Mouse (Mus musculus) Patski (cell line): Measurements from ENCODE around the gene Ggt7. TPM values are rescaled to one million over a fixed set of nuclear protein-coding genes. Genes with fewer than 3 reads are reported as not detected.

ENCODE experiments used
- ATAC-seq: fragments of 100-300 bp; one replicate; pipeline ENCODE4 v1.8.0; 2021
- CTCF ChIA-PET: fragments of 350-600 bp; sonication (Branson Sonifier 250); formaldehyde crosslinking; loops from one replicate; lab custom pipeline; 2022; ENCODE audit warnings: inconsistent platforms; lab: Charles Lee
- POLR2A ChIA-PET: fragments of 350-600 bp; sonication (Branson Sonifier 250); formaldehyde crosslinking; loops from one replicate; lab custom pipeline; 2022; ENCODE audit warnings: antibody characterized with exemption, inconsistent platforms; lab: Charles Lee
- DNase-seq: peaks from one replicate; pipeline ENCODE4 v3.0.0-alpha.2; 2011; ENCODE audit warnings: low read depth, low spot score
- H3K27me3 ChIP-seq: fragments of 371-371 bp; one replicate; pipeline ENCODE4 v1.5.1; 2021
- CTCF ChIP-seq: fragments of 100-300 bp; IDR thresholded peaks from one replicate; pipeline ENCODE4 v1.5.1; 2021
- in situ Hi-C: fragments of 300-500 bp; cut with MboI; formaldehyde crosslinking; loops from 3 replicates; pipeline ENCODE4 v1.11.1; 2018; ENCODE audit warnings: low pct_unique_long_range_greater_than_20kb, mixed read lengths
- polyA plus RNA-seq: library from polyadenylated mRNA; unstranded; gene quantifications from one replicate; pipeline ENCODE4 v1.2.3, GENCODE M21; 2021

Gene Ggt7
- polyA plus RNA-seq, 1 experiment from 2014 or later, result 27.0 TPM

DNA sequence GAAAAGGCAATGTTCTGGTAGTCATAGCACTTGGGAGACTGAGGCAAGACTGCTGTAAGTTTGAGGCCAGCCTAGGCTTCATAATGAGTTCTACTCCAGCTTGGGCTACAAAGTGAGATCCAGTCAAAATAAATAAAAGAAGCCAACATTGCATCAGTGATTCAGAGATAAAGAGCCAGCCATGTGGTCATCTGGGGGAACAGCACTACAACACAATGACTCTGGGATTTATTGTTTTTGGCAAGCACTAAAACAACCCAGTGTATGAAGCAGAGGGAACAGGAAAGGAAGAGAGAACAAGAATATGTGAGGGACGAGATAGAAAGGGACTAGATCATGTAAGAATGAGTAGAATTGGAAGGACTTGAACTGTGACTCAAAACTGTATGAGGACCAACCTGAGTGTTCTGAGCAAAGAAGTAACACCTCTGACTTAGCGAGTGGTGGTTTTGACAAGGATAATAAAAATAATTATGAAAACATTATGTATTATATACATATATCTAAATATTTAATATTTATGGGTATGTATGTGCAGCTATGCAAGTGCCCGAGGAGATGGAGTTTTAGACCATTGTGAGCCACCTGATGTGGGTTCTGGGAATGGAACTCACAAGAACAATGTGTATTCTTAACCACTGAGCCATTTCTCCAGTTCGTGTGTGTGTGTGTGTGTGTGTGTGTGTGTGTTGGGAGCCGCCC, 19.9 kb upstream of the Ggt7 start:
- in situ Hi-C loops, result no loop called here
- DNase-seq, result no peak
- no peaks in the 10 kb centered on the region for H3K27me3 ChIP-seq
- POLR2A ChIA-PET, result no interaction called here
- peak; percentile 19 for TF ChIP-seq CTCF
- ATAC-seq, result no peak
- CTCF ChIA-PET, result no interaction called here

DNA sequence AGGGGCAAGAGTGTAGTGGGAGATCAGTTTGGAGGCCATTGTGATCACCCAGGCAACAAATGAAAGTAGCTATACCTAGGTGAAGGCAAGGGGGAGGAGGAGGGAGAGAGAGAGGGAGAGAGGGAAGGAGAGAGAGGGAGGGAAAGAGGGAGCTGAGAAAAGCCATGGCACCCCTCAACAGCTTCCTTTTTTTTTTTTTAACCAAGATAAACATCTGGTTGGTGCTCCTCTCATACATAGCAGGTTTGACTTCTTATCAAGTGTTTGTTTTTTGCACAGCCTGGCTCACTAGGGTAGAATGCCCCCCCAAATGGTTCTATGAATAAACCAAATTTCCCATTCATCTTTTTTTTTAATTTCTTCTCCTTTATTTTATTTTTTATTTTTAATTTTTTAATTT, 18.3 kb upstream of the Ggt7 start:
- DNase-seq, result no peak
- in situ Hi-C loops, result no loop called here
- H3K27me3 ChIP-seq, result no peaks in the 10 kb centered on the region
- ChIA-PET CTCF (interaction anchor here (1.0 to 2.3 kb wide), 3 partner anchors 9 to 48 kb away, joined by 3 to 8 read pairs (median 5); partner anchors contain the start of genes Acss2 and Ggt7), POLR2A (no interaction called here)
- TF ChIP-seq CTCF, result no peak
- no peak for ATAC-seq

DNA sequence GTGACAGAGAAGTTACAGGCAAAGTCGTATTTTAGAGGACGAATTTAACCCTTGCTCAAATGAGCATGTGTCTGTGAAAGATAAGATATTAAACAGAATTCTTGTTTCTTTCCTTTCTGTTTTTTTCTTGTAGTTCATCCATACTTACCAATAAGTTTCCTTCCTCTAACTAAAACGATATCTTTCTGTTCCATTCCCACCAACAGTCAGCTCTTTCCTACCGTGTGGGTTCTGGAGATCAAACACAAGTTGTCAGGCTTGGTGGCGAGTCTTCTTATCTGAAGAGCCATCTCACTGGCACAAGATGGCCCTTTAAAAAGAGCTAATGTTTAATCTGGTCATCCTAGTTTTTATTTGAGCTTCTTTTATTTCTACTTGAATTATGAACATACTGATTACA, 9.3 kb upstream of the Ggt7 start:
- ChIA-PET CTCF (interaction anchor here (0.8 to 2.0 kb wide), 6 partner anchors 9 to 57 kb away, joined by 3 to 6 read pairs (median 4); partner anchors contain the start of genes Acss2 and Ggt7), POLR2A (no interaction called here)
- in situ Hi-C loops, result no loop called here
- TF ChIP-seq CTCF, result no peak
- DNase-seq, result no peak
- ATAC-seq, result no peak
- H3K27me3 ChIP-seq, result no peaks in the 10 kb centered on the region

DNA sequence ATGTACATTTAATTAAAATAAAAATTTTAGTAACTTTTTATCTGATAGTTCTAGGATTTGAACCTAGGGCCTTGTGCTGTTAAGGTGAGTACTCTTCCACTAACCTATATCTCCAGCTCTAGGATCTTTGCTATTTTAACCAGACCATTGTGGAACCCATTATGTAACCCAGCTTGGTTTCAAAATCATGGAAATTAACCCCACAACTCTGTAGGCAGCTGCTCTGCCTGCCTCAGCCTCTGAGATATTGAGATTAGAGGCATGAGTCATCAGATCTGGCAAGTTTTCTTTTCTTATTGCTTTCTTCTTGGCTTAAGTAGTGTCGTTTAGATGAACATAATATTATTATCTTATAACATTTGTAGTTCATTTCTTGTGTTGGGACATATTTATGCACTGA, 6.3 kb upstream of the Ggt7 start:
- POLR2A ChIA-PET, result no interaction called here
- no peak for ATAC-seq
- in situ Hi-C loops, result no loop called here
- no peak for DNase-seq
- no peak for TF ChIP-seq CTCF
- no peaks in the 10 kb centered on the region for H3K27me3 ChIP-seq
- CTCF ChIA-PET, result interaction anchor here (0.8 to 1.2 kb wide), 2 partner anchors 8 to 60 kb away, joined by 3 to 4 read pairs; no protein-coding TSS in a partner anchor

DNA sequence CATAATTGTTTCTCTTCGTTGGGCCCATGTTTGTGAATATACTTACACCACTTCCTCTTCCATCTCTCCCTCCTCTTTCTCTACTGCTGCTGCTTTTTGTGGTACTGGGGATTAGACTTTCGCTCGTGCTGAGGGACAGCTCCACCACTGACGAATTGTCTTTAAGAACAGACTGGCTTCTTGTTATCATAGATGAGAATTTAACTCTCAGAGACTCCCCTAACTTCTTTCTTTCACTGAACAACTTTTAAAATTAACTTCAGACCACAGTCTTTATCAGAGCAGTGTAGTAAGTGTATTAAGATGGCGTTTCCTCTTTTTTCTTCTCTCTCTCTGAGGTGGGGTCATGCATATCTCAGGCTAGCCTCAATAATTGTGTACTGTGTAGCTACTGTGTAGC, 5.7 kb upstream of the Ggt7 start:
- no peak for TF ChIP-seq CTCF
- CTCF ChIA-PET, result interaction anchor here (0.8 to 1.2 kb wide), 2 partner anchors 8 to 60 kb away, joined by 3 to 4 read pairs; no protein-coding TSS in a partner anchor
- POLR2A ChIA-PET, result no interaction called here
- DNase-seq (no peak), ATAC-seq (no peak)
- in situ Hi-C loops, result no loop called here
- no peaks in the 10 kb centered on the region for H3K27me3 ChIP-seq

DNA sequence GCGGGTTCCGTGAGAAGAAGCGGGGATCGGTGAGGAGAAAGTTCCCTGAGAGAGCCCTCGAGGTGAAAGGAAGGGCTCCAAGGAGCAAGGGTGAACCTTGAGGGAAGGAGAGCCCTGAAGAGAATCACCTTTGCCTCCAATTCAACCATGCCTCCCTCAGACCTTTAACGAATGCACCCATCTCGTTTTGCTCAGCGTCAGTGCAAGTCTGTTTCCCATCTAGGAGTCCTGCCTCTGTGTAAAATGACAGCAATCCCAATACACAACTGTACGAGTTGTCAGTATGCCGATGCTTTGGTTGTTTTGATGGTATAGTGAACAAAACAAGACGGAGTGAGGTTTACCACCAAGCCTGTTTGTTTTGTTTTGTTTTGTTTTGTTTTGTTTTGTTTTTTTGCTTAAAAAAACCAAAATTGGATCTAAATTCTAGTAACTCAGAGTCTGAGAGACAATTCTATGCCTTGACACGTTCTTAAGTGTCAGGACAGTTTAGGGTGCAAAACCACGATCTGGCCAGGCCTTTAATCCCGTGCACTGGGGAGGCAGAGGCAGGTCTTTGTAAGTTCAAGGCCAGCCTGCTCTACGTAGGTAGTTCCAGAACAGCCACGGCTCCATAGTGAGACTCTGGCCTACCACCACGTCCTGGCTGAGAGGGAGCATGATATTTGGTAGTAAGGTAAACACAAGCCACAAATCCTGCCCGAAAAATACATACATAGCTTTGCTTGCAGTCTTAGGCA, 664 bp upstream of the Ggt7 start:
- POLR2A ChIA-PET, result no interaction called here
- DNase-seq (no peak), ATAC-seq (no peak)
- in situ Hi-C loops, result loop anchor here (5.0 to 10.0 kb wide), 3 partner anchors 69 to 246 kb away; no protein-coding TSS in a partner anchor
- CTCF ChIA-PET, result interaction anchor here (1.0 to 3.4 kb wide), 7 partner anchors 17 to 109 kb away, joined by 3 to 40 read pairs (median 5); no protein-coding TSS in a partner anchor
- TF ChIP-seq CTCF, result no peak
- no peaks in the 10 kb centered on the region for H3K27me3 ChIP-seq

DNA sequence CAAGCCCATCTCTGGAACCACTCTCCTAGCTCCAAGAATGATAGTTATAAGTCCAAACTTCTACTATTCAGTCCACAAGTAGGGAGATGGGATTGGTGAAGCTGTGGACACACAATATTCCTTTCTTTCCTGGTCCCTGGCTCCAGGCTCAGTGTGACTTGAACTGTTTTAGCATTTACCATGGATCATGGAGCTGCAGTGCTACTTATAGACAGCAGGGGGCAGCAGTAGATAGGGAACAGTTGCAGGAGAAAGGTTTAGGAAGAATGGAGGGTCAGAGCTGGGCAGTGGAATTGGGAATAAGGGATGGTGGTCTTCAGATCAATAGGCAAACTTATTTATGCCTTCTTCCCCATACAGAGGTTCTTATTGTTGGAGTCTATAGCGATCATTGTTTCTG, 2.1 kb downstream of the Ggt7 start:
- CTCF ChIA-PET, result interaction anchor here (0.6 to 3.4 kb wide), 16 partner anchors 8 to 147 kb away, joined by 3 to 40 read pairs (median 4); partner anchors contain the start of genes Gss and Myh7b
- no peak for ATAC-seq
- in situ Hi-C loops, result loop anchor here (5.0 to 10.0 kb wide), 3 partner anchors 71 to 249 kb away; no protein-coding TSS in a partner anchor

DNA sequence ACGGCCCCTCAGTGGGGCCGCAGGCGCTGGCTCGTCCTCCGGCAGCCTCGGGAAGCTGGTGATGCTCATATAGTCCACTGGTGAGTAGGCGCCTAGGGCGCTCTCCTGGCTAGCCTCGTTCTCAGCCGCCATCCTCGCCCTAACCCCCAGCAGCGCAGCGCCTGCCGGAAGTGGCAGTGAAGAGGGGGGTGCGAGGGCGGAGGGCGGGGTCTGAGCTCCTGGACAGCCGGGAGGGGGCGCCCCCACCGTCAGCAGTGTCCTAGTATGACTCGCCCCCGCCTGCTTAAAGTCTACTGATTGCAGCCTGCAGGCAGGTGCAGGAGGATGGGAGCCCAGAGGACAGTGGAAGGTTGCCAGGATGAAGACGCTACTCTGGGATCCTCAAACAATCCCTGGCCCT, 3.4 kb downstream of the Ggt7 start:
- H3K27me3 ChIP-seq, result no peaks in the 10 kb centered on the region
- in situ Hi-C loops, result loop anchor here (5.0 to 10.0 kb wide), 3 partner anchors 73 to 250 kb away; no protein-coding TSS in a partner anchor
- ChIA-PET POLR2A (no interaction called here), CTCF (interaction anchor here (1.0 to 3.0 kb wide), 6 partner anchors 25 to 111 kb away, joined by 3 to 34 read pairs (median 6); no protein-coding TSS in a partner anchor)
- peak; percentile 96 for TF ChIP-seq CTCF
- DNase-seq, result peak; percentile 25
- peak; percentile 38 for ATAC-seq

More for the DNA sequence above, 2.1 kb downstream of the Ggt7 start:
- no peaks in the 10 kb centered on the region for H3K27me3 ChIP-seq
- peak; percentile 91 for TF ChIP-seq CTCF
- POLR2A ChIA-PET, result interaction anchor here (1.0 kb wide), 1 partner anchor 69 kb away, joined by 7 read pairs; no protein-coding TSS in a partner anchor
- no peak for DNase-seq

DNA sequence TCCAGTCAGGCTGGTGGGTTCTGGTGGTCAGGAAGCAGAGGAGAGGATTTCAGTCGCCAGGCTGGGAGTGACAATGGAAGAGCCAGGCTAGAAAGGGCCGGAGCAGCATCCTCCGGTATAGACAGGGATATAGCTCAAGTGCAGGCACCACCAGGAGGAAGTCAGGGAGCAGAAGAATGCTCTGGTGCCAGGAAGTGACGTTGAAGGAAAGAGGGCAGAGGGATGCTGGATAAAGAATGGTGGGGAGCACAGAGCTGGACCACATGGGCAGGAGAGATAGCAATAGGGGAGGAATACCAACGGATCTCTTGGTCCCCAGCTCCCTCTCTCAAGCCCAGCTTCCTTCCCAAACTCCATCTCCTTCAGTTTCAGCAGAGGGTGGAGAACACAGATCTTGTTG, 4.5 kb downstream of the Ggt7 start:
- POLR2A ChIA-PET, result interaction anchor here (1.3 kb wide), 1 partner anchor 79 kb away, joined by 3 read pairs; the partner anchor contains the start of gene Gss
- no peak for TF ChIP-seq CTCF
- in situ Hi-C loops, result loop anchor here (10.0 kb wide), 1 partner anchor 251 kb away; no protein-coding TSS in a partner anchor
- CTCF ChIA-PET, result interaction anchor here (0.6 to 3.0 kb wide), 7 partner anchors 32 to 1646 kb away, joined by 3 to 34 read pairs (median 8); no protein-coding TSS in a partner anchor
- no peaks in the 10 kb centered on the region for H3K27me3 ChIP-seq
- ATAC-seq (no peak), DNase-seq (no peak)

DNA sequence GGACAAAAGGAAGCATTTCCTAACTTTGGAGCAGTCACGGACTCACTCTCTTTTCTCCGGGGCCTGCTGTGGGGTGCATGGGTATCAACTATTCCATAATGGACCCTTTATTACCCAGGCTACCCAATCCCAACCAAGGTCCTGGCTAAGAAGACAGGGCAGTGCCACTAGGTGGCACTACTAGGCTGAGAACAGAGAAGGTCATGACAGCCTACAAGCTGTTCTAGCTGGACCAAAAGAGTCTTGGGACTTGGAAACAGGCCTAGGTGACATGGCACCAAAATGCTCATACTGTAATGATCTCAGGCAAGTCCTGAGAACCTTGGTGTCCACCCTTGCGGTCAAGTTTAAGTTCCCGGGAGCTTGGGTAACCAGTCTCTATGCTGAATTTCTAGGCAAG, 5.6 kb downstream of the Ggt7 start:
- ChIA-PET CTCF (interaction anchor here (1.0 to 3.0 kb wide), 5 partner anchors 72 to 113 kb away, joined by 3 to 34 read pairs (median 8); no protein-coding TSS in a partner anchor), POLR2A (no interaction called here)
- TF ChIP-seq CTCF, result peak; percentile 80
- ATAC-seq, result peak; percentile 45
- H3K27me3 ChIP-seq, result no peaks in the 10 kb centered on the region
- no peak for DNase-seq
- in situ Hi-C loops, result loop anchor here (10.0 kb wide), 1 partner anchor 252 kb away; no protein-coding TSS in a partner anchor
